Mouse (Mus musculus) c-Kit-positive CD71-positive TER-119-positive erythroid progenitor cells, embryonic 14.5 days (primary cell): ENCODE results near the gene Cox4i2.

Experiments
- DNase-seq: peaks from one replicate; pipeline ENCODE4 v3.0.0-alpha.2; 2013; ENCODE audit warnings: low spot score

Cox4i2 gene

DNA sequence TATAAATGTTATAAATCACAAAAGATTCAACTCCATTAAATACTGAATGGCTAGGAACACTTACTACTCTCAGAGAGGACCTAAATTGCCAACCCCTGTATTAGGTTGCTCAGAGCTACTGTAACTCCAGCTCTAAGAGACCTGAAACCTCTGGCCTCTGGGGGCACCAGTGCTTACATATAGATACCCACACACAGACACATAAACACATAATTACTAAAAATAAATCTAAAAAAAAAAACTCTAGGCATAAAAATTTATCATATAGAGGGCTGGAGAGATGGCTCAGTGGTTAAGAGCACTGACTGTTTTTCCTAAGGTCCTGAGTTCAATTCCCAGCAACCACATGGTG lies 46.8 kb downstream of the Cox4i2 start:
- no peak for DNase-seq

- no peak for DNase-seq
Measured at GRCm38 (mm10) chr2:152802303-152802702, 48.3 kb downstream of the Cox4i2 start.

GRCm38 (mm10) chr2:152803081-152803480 lies 49.1 kb downstream of the Cox4i2 start:
- DNase-seq = no peak

DNA sequence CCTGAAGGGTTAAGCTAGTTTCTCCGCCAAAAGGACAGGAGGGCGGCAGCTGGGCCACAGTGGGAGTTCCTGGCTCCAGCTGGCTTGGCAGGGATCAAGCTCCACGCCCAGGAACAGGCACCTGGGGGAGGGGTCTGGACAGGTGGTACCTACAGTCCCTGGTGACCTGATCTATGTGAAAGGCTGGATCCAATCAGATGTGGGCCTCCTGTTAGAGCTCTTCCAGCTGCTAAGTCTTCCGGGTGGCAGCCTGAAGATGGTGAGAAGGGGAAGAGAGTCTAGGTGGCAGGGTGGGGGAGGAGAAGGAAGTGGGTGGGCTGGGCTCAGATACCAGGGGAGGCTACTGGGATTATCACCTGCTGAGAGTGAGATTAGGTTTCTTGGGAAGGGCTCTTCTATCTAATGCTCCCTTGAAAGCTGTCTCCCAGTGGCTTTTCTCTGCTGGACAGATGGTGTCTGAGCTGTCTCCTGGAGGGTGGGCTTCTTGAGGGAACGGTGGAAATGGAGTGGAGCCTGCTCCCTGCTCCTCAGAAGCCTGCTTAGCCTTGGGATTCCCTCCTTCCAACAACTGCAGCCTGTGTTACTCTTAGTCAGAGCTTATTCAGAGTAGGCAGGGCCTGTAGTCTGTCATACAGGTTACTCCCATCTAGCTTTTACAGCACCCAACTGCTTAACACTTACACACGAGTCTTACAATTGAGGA lies 50.6 kb downstream of the Cox4i2 start:
- DNase-seq = no peak

DNA sequence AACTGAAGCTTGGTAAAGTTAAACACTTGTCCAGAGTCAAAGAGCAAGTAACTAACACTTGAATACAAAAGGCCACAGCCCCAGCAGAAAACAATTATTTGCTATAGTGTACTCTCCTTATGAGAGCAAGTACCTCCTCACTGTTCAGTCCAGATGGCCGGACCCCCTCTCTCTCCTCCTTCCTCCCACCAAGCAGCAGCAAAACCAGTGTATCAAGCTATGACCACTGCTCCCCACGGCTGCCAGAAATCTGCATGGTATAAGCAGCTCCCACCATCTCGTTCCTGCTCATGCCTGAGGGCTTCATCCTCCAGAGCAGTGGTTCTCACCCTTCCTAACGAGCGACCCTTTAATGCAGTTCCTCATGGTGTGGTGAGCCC lies 51.1 kb downstream of the Cox4i2 start:
- DNase-seq = no peak

GRCm38 (mm10) chr2:152806037-152806436 lies 52.1 kb downstream of the Cox4i2 start:
- no peak for DNase-seq

- DNase-seq = no peak
Measured at GRCm38 (mm10) chr2:152808178-152808577, 54.2 kb downstream of the Cox4i2 start.

DNA sequence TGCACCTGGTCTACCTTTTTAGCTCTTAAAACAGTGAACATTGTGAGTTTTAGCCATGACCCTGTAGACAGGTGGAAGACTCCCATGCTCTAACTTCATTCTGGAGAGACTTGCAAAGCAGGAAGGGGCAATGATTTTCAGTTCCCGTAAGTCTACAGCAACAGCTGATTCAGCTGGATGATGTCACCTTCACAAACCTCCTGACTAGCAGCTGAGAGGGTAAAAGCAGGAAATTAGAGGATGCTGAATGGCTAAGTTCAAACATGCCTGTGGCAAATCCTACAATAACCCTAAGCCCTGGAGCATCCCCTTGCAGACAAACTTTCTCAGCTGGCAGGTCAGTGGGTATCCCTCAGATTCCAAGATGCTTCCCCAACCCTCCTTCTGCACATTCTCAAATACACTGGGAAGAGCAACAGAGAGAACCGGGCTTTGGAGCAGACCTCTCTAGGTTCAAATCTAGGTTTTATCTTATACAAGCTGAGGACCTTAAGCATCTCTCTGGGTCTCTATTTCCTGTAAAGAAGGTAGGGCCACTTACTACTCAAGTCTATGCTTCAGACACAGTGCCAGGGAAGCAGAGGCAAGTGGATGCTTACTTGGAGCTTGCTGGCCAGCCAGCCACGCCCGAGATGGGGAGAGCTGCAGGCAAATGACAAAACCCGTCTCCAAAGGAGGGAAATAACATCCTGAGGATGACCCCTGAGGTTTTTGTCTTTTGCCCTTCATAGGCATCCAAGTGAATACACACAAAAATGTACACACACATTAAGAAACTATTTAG lies 56.4 kb downstream of the Cox4i2 start:
- no peak for DNase-seq

DNA sequence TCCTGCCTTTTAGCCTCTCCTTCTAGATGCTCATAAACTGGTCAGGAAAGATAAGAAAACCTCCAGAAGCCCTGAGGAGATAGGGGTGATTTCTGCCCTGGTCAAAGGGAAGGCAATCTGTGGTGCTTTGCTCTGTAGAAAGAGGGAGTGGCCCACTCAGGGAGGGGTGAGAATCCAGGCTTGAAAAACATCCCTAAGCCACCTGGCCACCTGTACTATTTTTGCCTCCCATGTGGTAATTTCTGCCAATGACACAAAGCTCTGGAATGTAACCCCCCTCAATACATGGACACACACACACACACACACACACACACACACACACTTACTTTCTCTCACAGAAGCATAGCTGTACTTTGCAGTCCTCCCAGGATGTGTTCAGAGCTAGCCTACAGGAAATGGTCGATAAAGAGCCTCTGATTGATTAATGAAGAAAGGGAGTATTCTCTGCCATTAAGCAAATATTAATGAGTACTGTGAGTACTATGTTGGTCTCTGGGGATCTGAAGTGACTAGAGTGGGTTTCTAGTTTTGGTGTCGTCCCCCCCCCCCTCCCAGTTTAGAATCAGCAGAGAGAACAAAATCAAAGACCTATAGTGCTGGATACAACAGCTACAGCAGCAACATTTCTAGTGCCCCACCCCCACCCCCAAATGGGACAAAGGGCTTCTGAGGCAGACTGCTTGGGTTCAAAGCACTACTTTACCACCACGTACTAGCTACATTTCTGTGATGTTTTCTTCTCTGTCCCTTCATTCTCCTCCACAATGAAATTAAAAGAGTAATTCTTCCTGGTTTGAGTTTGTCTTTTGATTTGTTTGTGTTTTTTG lies 57.6 kb downstream of the Cox4i2 start:
- peak; percentile 79 for DNase-seq

GRCm38 (mm10) chr2:152813232-152813631 lies 59.3 kb downstream of the Cox4i2 start:
- no peak for DNase-seq

DNA sequence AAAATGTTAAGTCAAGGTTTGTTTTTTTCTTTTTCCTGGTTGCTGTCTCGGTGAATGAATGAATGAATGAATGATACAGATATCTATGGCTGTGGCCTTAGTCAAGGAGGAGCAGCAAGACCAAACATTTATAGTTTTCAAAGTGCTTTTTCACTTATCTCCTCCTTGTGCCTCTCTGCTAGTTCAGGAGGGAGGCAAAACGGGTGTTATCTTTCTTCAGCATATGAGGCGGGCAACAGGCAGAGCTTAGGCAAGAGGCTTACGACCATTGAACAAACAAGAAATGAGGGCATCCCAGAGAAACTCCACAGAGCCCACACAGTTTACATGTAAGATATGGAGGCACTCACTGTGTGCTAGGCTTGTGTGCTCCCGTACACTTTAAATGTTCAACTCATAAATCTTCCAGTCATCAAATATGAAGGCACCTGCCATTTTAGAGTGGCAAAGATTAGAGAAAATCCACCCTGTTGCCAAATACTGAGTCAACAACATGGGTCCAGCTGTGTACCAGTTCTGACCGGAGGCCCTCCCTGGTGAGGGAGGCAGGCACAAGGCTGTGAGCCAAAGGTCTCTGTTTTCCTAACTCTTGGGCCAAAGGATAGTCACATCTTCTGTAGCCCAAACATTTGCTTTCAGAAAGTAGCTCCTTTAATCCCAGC lies 60.4 kb downstream of the Cox4i2 start:
- DNase-seq = peak; percentile 80
